Mouse (Mus musculus) mouse embryonic stem cell (cell line): ENCODE results near the gene Rag2.

Source experiments
- in situ Hi-C, 2 experiments: fragments of 300-500 bp; cut with MboI; formaldehyde crosslinking; loops; 1 replicate in 1 of 2; 3 replicates in 1 of 2; pipeline ENCODE4 v1.14.3; 2019 to 2020; ENCODE audit warnings: low sequenced_read_pairs in 2 of 2, low pct_unique_long_range_greater_than_20kb in 1 of 2, mixed read lengths in 1 of 2; ENCODE audit not compliant: unreplicated experiment in 1 of 2

Gene Rag2

DNA sequence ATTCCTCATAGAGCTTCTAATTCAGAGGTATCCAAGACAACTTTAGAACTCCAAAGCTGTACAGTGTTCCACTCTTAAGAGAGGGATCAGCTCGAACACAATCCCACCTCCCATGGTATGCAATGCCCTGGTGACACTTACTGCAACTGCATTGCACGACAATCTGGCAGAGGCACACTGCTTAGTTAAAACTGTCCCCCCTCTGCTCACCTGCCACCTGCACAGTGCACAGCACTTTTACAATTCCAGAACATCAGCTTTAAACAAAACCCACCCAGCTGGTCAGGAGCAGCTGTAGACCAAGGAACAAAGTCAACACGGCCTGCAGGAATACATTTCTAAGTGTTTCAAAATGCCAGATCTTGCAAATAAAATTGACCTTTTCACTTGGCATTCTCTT is 3.6 kb upstream of the Rag2 start:
- in situ Hi-C loops, result no loop called here

DNA sequence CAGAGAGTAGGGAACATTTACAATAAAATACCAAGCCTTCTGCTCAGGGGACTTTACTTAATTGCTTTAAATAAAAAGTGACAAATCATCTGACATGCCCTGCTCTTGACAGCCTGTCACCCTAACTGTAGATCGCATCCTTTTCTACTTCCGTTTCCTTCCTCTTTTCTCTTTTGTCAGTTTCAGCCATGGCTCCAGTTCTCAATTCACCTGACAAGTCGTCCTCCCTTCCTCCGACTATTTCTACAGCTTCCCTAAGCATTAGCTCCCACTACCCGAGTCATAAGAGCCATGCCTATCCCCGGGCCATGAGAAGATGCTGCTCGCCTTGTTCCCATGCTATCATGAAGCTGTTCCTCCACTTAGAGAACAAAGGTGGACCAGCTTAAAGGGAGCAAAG is 2.9 kb upstream of the Rag2 start:
- in situ Hi-C loops, result no loop called here

DNA sequence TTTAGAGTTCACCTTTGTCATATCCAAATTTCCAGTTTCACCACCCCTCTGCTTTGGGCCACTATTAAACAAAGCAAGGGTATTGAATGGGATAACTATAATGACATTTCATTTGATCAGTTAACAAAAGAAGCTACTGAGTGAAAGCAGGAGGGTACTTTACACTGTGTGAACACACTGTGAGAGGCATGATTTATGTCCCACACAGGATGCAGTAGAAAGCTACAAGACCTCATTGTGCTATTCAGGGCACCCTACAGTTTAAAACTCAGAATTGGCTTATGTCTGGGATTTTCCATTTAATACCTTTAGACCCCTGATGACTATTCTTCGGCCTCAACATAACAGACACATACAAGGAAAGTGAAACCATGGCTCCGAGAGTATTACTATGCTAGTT is 1.5 kb upstream of the Rag2 start:
- in situ Hi-C loops, result no loop called here

DNA sequence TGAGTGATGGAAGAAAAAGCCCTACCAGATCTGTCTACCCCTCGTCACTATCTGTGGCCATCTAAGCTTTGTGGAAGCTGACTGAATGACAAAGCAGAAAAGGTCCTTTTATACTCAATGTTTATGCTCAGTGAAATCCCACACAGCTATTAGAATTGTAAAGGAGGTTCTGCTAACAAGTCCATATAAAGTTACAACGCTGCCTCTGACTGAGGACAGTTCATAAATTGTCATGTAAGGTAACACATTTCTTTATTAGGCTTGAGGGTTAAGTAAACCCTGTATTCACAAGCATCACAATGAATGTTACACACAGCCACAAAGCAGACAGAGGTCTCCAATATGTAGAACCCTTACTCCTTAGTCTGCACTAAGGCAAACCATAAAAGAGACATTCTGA is 507 bp upstream of the Rag2 start:
- in situ Hi-C loops, result no loop called here

DNA sequence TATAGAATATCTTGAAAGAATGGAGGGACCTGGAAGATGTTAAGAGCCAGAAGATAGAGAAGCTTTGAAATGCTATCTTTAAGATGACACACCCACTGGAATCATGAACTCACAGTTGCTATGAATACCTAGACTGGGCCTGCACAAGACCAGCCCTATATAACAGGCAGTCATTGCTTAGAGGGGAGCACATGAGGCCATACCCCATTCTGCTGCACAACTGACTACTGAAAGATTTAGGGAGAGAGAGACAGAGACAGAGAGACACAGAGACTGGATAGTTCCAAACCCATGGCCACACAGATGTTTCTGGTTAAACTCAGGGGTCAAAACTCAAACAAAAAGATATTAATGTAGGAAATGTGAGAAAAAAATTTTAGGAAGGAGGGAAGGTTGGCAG is 2.7 kb downstream of the Rag2 start:
- in situ Hi-C loops, result no loop called here

DNA sequence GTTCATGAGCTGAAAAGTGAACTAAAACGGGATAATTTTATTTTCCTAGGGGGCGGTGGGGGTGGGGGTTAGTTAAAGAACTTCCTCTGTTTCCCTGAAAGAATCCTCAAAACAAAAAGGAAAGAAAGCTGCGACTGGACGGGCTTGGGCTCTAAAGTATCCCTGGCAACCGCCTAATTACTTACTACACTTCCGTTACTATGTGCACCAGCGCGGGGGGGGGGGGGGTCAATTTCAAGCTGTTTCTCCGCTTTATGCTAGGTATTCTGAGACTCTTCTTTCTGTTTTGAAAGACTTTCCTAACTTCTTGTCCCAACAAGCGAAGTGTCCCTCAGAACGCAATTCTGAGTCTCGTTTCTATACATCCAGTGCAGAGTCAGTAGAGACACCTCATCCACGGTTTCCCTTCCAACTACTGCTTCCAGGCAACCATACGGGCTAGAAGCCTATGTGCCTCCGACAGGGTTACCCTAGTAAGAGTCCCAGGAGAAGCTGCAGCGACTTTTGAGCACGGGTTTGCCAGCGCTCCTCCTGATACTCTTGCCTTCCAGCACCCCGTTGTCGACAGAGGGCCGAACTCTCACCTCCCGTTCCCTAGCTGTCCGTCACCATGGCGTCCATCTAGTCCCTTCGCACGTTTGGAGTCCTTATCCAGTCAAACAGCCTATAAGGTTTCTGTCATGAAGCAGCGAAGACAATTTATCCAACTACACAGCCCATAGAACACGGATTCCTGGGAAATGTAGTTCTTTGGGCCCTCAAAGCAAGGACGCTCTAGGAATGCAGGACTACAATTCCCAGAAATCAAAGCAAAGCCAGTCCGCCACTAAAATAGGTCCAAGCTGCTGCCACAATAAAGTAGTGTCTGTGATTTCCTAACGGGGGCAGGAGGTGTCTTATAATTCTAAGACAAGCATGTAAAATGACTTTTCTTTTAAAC is 4.0 kb downstream of the Rag2 start:
- in situ Hi-C loops, result no loop called here

DNA sequence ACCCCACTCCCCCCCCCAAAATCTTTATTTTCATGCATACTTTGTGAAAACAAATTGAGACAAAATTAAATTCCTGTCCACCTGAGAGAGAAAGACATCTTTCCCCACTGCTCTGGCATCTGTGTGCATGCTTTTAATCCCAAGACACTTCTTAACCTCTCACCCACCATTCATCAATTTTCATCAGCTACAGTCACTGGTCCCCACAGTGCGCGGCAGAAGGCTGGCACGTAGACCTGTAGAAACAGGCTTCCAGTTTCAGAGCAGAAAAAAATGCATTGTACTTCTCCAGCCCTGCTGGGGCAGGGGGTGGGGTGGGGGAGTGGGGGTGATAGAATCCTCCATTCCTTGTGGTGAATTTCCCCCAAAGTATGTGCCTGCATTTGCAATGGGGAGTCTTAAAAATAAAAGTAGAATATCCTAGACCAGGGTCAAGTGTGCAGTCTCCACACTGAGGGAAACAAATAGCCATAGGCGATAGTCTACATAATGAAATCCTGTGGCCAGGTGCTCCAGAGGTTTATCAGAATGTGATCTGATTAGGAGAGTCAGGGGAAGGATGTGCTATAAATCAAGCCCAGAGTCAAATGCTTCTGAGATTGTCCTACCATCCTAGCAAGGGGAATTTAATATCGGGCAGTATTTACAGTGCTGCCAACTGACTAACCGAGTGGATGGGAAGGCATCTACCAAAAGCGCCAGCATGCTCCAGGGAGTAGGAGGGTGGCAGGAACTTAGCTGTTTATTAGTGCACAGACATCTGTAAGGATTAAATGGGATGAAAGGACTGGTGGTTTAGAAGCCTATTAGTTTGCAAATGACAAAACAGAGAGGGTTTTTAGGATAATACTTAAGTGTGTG is 14.7 kb downstream of the Rag2 start:
- in situ Hi-C loops, result no loop called here

DNA sequence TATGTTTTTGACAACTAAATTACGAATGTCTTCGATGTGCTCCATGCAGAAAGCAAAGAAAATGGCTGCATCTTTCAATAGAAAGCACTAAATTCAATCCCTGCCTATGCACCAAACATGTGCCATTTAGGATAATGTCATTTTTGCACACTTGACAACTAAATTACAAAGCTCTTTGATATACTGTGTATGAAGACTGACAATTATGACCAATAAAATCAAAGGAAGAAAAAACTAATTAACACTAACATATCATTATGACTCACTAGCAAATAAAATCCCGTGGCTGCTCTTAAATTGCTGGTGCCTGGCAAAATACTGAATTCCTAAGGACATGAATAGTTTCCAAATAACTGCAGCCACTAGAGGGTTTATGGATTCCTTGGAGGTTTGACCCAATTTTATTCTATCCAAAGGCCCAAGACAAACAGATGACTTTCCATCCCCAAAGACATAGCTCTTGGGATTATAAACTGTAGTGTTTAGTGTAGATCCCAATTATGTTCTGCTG is 15.4 kb downstream of the Rag2 start:
- in situ Hi-C loops, result no loop called here

DNA sequence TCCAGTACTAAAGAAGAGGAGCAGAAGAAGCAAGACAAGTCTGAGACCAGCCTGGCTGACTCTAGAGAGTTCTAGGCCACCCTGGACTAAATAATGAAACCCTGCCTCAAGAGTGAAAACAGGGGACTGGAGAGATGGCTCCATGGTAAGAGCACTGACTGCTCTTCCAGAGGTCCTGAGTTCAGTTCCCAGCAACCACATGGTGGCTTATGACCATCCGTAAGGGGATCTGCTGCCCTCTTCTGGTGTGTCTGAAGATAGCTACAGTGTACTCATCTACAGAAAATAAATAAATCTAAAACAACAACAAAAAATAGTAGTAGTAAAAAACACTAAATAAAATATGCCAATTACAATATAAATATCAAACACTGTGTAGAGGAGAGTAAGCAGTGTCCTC is 21.3 kb downstream of the Rag2 start:
- in situ Hi-C loops, result no loop called here

DNA sequence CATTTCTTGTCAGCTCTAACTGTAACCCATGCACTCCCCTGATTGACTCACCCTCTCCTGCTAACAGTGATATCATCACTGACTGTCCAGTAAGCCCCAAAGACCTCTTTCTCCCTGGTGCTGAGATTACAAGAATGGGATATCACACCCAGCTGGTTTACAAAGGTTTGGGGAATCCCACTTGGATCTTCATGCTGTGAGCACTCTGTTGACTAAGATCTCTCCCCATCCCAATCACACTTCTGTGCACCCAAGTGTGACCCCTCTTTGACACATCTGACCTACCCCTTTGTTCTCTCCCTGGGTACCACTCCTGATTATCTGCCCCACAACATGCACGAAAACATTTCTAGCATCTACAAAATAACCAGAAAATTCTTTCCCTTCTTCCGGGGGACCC is 23.8 kb downstream of the Rag2 start:
- in situ Hi-C loops, result no loop called here

DNA sequence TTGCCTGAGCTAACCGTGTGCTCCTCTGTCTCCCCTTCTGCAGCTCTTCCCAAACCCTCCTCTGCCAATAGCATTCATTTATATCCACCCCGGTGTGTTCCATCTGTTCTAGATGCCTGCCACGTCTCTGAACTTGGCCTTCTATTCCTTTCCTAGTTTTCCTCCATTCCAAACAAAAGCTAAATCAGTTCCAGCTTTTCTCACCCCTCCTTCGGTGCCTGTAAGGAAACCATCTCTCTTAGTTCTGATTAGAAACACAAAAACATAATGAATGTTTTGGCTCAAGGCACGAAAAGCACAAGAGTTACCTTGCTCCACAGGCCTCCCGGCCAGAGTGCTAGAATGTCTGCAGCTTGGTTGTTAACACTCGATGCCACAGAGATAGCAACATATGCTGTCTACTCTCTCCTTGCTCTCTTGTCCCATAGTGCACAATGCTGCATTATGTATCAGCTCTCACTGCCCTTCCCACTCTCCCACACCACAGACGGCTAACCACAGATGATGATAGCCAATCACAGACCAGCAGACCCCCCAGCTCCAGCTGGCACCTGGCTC is 24.7 kb downstream of the Rag2 start, which contains the start of the genes Rag1 and B230118H07Rik:
Gene Rag1 (minus strand): TSS at position 388 of the 558 bp plus-strand sequence.
Gene B230118H07Rik (minus strand): TSS at position 419 of the 558 bp plus-strand sequence.
- in situ Hi-C loops, result no loop called here

DNA sequence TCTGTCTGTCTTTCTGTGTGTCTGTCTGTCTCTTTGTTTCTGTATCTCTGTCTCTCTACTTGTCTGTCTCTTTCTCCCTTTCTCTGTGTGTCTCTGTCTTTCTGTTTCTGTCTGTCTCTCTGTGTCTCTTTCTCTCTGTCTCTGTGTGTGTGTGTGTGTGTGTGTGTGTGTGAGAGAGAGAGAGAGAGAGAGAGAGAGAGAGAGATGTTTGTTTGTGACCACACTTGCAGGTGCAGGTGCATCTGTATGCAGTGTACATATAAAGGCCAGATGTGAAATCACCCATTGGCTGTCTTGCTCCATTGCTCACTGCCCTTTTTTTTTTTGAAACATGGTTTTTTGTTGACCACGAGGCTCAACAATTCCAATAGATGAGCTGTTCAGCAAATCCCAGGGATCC is 25.9 kb downstream of the Rag2 start:
- in situ Hi-C loops, result loop anchor here in 1 of 2 experiments (5.0 kb wide), 1 partner anchor 178 kb away; no protein-coding TSS in a partner anchor

DNA sequence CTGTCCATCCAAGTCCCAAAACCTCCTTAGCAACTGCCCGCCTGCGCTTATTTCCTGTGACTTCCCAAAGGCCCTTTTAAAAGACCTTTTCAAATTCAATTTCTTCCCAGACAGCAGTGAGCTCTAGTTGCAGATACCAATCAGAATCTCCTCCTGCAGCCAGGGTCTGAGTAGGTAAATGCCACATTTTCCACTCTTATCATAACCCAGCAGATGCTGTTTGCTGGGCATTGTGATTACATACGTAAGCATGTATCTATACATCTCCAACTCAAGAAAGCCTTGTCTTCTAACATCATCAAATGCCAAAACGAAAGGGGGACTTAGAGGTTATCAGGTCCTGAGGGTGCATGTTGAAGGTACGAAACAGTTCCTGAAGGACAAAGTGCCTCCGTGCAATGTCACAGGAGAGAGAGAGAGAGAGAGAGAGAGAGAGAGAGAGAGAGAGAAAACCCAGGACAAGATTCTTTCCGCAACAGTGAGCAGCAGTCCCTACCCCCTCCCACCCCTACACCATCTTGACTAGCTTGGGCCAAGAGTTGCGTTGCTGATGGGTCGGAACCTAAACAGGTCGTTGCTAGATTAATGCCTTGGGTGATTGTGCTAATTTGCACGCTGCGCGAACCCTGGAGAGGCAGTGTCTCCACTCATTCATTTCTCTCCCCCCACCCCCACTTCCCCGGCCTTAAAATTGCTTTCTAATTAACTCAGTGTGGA is 27.8 kb downstream of the Rag2 start:
- in situ Hi-C loops, result loop anchor here in 1 of 2 experiments (5.0 kb wide), 1 partner anchor 180 kb away; no protein-coding TSS in a partner anchor

DNA sequence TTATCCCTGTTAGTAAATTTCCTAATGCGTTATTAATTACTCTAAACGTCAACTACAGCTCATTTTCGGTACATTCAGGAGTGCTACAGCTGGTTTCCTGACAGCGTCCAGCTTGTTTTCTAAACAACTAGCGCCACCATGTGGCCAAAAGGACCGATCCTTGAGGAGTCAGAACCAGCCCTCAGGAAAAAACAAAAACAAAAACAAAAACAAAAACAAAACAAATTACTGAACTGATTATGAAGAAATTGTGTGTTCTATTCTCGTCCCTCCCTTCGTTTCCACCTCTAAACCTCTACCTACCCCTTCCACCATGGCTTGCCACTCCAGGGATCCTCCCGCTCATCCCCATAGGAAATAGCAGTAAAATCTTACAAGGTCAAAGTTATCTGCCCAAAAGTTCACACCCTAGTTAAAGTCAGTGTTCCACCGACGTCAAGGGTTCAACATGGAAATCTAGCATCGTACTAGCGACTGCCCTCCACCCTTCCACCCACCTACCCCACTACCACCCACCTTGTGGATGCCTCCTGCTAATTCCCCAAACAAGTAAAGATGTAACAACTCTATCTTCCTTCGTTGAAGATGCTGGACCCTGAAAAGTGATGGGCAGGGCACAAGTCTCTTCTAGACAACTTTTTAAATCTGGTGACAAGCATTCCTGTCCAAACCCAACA is 28.5 kb downstream of the Rag2 start:
- in situ Hi-C loops, result loop anchor here in 1 of 2 experiments (5.0 kb wide), 1 partner anchor 181 kb away; no protein-coding TSS in a partner anchor

DNA sequence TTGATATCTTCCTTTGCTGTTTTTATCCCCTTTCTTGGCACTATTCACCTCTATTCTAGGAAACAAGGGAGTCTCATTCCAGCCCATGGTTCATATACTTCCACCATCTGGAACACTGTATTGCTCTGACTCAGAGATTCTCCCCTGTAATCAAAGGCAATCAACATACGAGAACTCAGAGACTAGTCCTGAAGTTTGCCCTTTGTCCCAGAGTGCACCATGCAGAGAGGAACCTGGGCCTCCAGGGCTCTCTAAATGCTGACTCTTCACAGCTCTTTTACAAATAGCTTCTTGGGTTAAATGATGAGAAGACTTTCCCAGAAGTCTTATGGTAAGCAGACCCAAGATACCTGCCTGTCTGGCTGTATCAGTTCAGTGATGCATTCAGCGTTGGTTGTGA is 36.0 kb downstream of the Rag2 start:
- in situ Hi-C loops, result no loop called here

DNA sequence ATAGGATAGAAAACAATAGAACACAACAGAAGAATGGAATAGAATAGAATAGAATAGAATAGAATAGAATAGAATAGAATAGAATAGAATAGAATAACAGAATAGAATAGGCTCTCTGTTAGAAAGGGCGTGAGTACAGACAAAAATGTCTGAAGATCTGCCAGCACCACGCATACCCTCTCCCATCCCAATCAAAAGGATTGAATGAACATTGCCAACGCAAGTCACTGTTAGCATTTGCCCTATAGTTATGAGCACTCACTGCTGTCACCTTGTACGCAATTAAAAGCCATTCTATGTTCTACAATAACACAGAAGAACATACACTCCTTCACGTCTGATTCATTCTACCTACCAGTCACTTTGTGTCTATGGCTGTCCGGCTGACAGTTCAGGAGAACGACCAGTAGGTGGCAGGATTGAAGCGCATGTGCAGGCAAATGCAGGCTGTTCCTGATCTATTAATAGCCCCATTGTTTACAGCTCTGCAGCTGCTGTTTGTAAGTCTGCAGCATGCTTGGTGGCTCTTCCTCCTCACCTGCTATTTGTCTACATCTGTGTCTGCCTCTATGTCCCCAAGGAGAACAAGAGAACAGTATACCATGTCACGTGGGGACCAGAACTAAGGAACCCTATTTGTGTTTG is 40.7 kb downstream of the Rag2 start:
- in situ Hi-C loops, result no loop called here

DNA sequence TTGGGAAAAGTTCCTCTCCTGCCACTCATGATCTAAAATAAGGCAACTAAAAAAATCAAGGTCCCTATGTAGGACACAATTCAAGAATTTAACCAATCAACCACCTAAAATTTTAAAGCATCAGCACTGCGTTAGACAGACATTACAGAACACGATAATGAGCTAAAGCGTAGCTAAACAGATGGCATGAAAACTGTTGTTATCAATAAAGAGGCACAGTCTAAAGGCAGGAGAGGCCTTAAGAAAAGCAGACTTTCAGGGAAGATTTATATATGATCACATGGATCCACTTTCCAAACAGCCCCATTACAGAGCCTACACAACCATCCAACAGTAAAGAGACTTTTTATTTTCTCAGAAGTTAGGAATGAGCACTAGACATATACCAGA is 41.2 kb downstream of the Rag2 start:
- in situ Hi-C loops, result no loop called here
